Mouse (Mus musculus): ENCODE results near the gene Etfbkmt. TPM values are rescaled to one million over a fixed set of nuclear protein-coding genes. Genes with fewer than 3 reads are reported as not detected.
"Not testable (repeated sequence)": the region's sequence is repeated elsewhere in the genome, so short reads cannot be mapped to it uniquely, and the experiment has no call there.

Gene Etfbkmt
- polyA plus RNA-seq, 1 experiment from 2014 or later = 15.6 TPM

DNA sequence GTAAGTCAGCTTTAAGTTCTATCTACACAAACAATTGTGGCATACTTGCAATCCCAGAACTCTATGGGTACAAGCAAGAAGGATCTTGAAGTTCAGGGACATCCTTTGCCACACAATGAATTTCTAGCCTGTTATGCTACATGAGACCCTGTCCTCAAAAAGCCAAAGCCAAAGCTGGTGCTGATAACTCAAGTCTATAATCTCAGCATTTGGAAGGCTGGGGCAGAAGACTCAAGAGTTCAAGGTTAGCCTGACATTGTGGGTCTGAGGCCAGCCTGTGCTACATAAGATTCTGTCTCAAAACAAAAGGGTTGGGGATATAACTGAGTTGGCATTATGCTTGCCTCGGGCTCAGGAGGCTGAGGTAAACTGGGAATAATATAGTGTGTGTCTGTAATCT lies 47.7 kb downstream of the Etfbkmt start:
- H3K4me3 ChIP-seq = peak overlapping the region; percentile 77
- H3K27me3 ChIP-seq (replicated peaks) = no peaks in the 10 kb centered on the region
- H3K9me3 ChIP-seq (replicated peaks) = peaks cover 8% of the 10 kb centered on the region
- peaks cover 31% of the 10 kb centered on the region for H3K36me3 ChIP-seq
- H3K27ac ChIP-seq (ENCODE audit: poor library complexity, severe bottlenecking) = no peak overlapping the region
- no peak overlapping the region for H3K9ac ChIP-seq
- peak overlapping the region; percentile 54 for H3K4me2 ChIP-seq
- WGBS = 62% methylated on average over 1 of the region's 1 CpGs
- peaks cover 12% of the 10 kb centered on the region for H3K4me1 ChIP-seq (replicated peaks)
- ATAC-seq (ENCODE audit: insufficient number of reproducible peaks, low FRiP score) = no peak

DNA sequence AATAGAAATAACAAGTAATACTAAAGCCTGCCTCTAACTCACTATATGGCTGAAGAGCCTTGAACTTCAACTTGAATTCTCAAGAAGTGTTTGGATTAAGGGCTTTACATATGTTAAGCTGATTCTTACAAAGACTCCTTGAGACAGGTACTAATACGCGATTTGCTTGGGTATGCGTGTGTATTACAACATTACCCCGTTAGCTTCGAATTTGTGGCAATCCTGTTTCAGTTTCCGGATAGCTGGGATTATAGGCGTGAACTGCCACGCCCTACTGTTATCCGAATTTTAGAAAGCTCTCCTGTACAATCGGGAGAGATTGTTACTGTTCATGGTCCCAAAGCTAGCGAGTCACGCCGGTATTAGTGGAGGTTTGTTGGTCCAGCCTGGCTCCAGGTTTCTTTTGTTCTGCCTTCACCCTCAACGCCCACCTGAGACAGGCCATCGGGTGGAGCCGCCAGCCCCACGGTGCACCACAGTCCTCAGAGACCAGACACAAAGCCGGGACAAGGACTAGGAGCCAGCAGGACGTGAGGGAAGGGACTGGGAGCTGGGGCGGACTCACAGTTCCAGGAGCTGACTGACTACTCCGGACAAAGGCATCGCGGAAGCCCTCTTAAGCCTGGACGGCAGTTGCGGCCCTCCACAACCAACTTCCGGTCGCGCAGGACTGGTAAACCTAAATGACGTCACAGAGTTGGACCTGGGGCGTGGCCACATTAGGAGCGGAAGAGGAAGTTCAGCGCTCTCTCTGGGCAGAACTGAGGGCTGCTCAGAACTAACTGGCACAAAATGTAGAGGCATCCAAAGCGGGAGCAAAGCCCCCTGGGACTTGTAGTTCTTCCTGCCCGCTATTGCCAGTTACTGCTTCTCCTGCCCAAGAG lies 48.6 kb downstream of the Etfbkmt start, which contains the start of gene Amn1:
Gene Amn1 (minus strand): TSS at position 672 of the 884 bp plus-strand sequence.
- peaks cover 23% of the 10 kb centered on the region for H3K36me3 ChIP-seq
- peaks cover 12% of the 10 kb centered on the region for H3K4me1 ChIP-seq (replicated peaks)
- H3K9ac ChIP-seq = peak within 1 kb of the TSS; percentile 88
- H3K27me3 ChIP-seq (replicated peaks) = no peaks in the 10 kb centered on the region
- WGBS = under 1% methylated on average over 34 of the region's 34 CpGs
- peak within 1 kb of the TSS; percentile 77 for H3K4me3 ChIP-seq
- 0 out of 2 replicates have a peak, but pooled peaks cover 4% of the 10 kb centered on the region for H3K9me3 ChIP-seq (replicated peaks)
- peak within 1 kb of the TSS; percentile 69 for H3K4me2 ChIP-seq
- peak; percentile 99 for ATAC-seq (ENCODE audit: insufficient number of reproducible peaks, low FRiP score)
- peak within 1 kb of the TSS; percentile 90 for H3K27ac ChIP-seq (ENCODE audit: poor library complexity, severe bottlenecking)

DNA sequence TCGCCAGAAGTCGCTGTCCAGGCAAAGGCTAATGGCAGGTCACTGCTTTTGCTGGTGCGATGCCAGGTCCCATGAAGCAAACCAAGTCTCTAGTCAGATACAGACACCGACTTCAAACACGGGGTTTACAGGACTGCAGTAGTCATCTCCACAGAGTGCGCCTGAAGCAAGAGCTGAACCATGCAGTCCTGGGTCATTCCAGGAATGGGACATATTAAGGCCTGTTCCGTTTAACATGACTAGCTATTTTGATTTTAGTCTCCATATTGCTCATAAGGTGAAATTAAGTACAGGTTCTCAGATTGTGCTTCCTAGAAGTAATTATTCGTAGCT lies 49.2 kb downstream of the Etfbkmt start:
- H3K4me1 ChIP-seq (replicated peaks) = peaks cover 12% of the 10 kb centered on the region
- H3K4me2 ChIP-seq = peak overlapping the region; percentile 69
- peak; percentile 31; the same call in 1 of the 2 replicates for ATAC-seq (ENCODE audit: insufficient number of reproducible peaks, low FRiP score)
- 0 out of 2 replicates have a peak overlapping the region, but pooled peaks have one; percentile 47 for H3K9ac ChIP-seq
- peak overlapping the region; percentile 77 for H3K4me3 ChIP-seq
- H3K36me3 ChIP-seq = peaks cover 17% of the 10 kb centered on the region
- WGBS = 37% methylated on average over 8 of the region's 8 CpGs
- H3K27ac ChIP-seq (ENCODE audit: poor library complexity, severe bottlenecking) = peak overlapping the region; percentile 66
- H3K27me3 ChIP-seq (replicated peaks) = no peaks in the 10 kb centered on the region
- 0 out of 2 replicates have a peak, but pooled peaks cover 4% of the 10 kb centered on the region for H3K9me3 ChIP-seq (replicated peaks)

DNA sequence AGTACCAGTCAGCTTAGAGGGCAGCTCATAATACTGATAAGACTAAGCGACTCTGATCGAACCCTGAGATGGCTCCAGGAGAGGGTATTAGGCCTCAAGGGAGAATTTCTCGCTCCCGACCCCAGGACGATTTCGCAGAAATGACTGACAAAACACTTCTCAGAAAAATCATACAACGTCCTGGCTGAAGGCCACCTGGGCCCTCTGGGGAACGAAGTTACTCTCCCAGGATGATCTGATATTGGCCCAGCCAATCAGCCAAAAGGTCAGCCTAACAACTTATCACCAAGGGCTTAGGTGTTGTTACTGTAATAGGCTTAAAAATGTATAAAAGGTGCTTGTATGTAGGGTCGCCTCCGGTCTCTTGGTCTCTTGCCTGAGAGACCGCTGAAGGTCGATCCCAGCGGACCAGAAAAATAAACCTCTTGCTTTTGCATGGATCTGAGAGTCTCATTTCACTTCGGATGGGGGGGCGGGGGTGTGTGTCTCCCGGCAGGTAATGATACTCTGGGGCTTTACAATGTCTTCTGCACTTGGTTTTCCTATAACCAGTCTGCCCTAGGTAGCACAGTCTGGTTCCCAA lies 49.8 kb downstream of the Etfbkmt start:
- Histone ChIP-seq H3K36me3 (peaks cover 11% of the 10 kb centered on the region), H3K4me3 (no peak overlapping the region), H3K4me1 (replicated peaks) (peaks cover 12% of the 10 kb centered on the region), H3K27me3 (replicated peaks) (no peaks in the 10 kb centered on the region), H3K9me3 (replicated peaks) (0 out of 2 replicates have a peak, but pooled peaks cover 4% of the 10 kb centered on the region), H3K27ac (ENCODE audit: poor library complexity, severe bottlenecking) (no peak overlapping the region), H3K9ac (no peak overlapping the region), H3K4me2 (no peak overlapping the region; the same call in 1 of the 2 replicates)
- WGBS = 92% methylated on average over 16 of the region's 16 CpGs
- no peak for ATAC-seq (ENCODE audit: insufficient number of reproducible peaks, low FRiP score)

DNA sequence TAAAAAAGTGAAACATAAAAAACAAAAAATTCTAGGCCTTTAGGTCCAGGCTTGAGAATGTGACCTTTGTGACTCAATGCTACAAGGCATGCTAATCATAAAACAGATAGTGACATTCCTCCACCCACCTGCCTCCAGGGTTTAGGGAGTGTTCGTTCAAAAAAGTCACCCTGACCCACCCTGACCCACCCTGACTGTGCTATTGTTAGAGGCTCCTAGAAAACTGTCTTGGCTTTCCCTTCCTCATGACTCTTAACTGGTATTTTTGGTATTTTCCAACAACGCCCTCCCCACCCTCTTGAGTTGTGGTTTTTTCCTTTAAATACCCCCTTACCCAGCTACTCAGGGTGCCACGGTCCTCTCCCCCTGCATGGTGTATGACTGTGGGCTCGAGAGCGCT lies 52.3 kb downstream of the Etfbkmt start:
- H3K4me2 ChIP-seq; H3K9me3 ChIP-seq (replicated peaks); ATAC-seq (ENCODE audit: insufficient number of reproducible peaks, low FRiP score); H3K4me1 ChIP-seq (replicated peaks); H3K27me3 ChIP-seq (replicated peaks); H3K4me3 ChIP-seq; H3K27ac ChIP-seq (ENCODE audit: poor library complexity, severe bottlenecking); H3K9ac ChIP-seq; H3K36me3 ChIP-seq: not testable (repeated sequence)
- WGBS = 84% methylated on average over 5 of the region's 5 CpGs

DNA sequence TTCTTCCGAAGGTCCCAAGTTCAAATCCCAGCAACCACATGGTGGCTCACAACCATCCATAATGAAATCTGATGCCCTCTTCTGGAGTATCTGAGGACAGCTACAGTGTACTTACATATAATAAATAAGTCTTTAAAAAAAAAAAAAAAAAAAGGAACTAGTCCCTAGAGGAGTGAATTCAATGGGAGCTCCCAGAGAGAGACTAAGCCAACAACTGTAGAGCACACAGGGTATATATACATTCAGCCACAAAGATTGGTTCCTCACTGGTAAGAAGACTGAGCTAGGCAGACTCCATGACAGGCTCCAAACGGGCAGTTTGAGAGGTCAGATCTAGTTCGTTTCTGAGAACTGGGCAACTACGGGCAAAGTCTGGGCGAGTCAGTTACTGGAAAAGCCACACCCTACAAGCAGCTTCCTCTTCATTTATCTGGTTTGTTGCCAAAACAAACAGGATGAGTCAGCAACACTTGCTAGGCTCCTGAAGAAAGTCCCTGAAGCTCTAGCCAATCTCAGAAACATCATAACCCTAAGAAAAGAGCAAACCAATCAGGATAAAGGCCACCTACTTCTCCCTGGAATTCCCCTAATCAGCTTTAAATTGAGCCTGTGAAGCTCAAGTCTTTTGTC lies 53.7 kb downstream of the Etfbkmt start:
- H3K4me3 ChIP-seq = no peak overlapping the region
- no peaks in the 10 kb centered on the region for H3K36me3 ChIP-seq
- no peak overlapping the region for H3K9ac ChIP-seq
- H3K4me1 ChIP-seq (replicated peaks) = no peaks in the 10 kb centered on the region
- 0 out of 2 replicates have a peak, but pooled peaks cover 4% of the 10 kb centered on the region for H3K9me3 ChIP-seq (replicated peaks)
- WGBS = 53% methylated on average over 5 of the region's 5 CpGs
- ATAC-seq (ENCODE audit: insufficient number of reproducible peaks, low FRiP score) = peak; percentile 86
- peak overlapping the region; percentile 47; the same call in 1 of the 2 replicates for H3K27ac ChIP-seq (ENCODE audit: poor library complexity, severe bottlenecking)
- H3K27me3 ChIP-seq (replicated peaks) = no peaks in the 10 kb centered on the region
- H3K4me2 ChIP-seq = no peak overlapping the region

DNA sequence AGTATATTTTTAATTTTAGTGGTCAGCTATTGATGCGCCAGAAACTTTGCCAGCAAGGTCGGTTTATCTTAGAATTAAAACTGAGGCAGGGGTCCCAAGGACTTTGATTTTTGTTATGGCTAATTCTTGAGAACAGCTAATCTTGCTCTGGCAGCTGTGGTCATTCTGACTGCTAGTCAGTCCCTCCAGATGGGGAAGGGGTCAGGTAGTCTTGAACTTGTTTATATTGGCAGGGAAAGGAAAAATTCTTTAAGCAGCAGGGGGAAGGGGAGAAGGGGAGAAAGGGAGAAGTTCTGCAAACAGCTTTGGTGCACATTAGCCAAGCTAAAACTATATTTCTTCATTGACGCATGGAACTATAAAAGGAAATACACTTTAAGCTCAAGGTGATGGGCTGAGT lies 57.5 kb downstream of the Etfbkmt start:
- Histone ChIP-seq H3K27me3 (replicated peaks) (no peaks in the 10 kb centered on the region), H3K36me3 (no peaks in the 10 kb centered on the region), H3K4me1 (replicated peaks) (no peaks in the 10 kb centered on the region), H3K27ac (ENCODE audit: poor library complexity, severe bottlenecking) (no peak overlapping the region), H3K4me2 (no peak overlapping the region), H3K4me3 (no peak overlapping the region), H3K9ac (no peak overlapping the region), H3K9me3 (replicated peaks) (0 out of 2 replicates have a peak, but pooled peaks cover 3% of the 10 kb centered on the region)
- no peak for ATAC-seq (ENCODE audit: insufficient number of reproducible peaks, low FRiP score)
- WGBS = 63% methylated on average over 3 of the region's 3 CpGs

DNA sequence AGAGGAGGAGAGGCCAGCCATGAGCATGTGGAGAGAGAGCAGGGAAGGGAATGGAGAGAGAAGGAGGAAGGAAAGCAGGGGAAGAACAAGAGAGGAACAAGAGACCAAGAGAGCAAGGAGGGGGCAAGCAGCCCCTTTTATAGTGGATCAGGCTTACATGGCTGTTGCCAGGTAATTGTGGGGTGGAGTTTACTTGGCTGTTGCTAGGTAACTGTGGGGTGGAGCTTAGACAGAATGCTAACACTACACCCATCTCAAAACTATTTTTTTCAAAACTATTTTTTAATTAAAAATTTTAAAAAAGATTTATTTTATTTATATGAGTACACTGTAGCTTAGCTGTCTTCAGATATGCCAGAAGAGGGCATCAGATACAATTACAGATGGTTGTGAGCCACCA lies 58.9 kb downstream of the Etfbkmt start:
- H3K36me3 ChIP-seq = no peaks in the 10 kb centered on the region
- H3K9ac ChIP-seq = no peak overlapping the region
- ATAC-seq (ENCODE audit: insufficient number of reproducible peaks, low FRiP score) = no peak
- no peaks in the 10 kb centered on the region for H3K9me3 ChIP-seq (replicated peaks)
- H3K4me2 ChIP-seq = no peak overlapping the region
- H3K4me1 ChIP-seq (replicated peaks) = no peaks in the 10 kb centered on the region
- H3K4me3 ChIP-seq = no peak overlapping the region
- H3K27ac ChIP-seq (ENCODE audit: poor library complexity, severe bottlenecking) = no peak overlapping the region
- H3K27me3 ChIP-seq (replicated peaks) = no peaks in the 10 kb centered on the region

Other genes starting within 250 kb of the Etfbkmt start
- 18.0 and 18.3 TPM in 2 replicates for gene Caprin2, start 243.6 kb upstream of the Etfbkmt start, polyA plus RNA-seq (2016; fragmentation: Nextera tagmentation; extraction: Ambion mirVana)
- 90.9 and 95.6 TPM in 2 replicates for gene Sinhcaf, start 193.4 kb upstream of the Etfbkmt start, polyA plus RNA-seq (2016; fragmentation: Nextera tagmentation; extraction: Ambion mirVana)
- gene Dennd5b, start 38.2 kb upstream of the Etfbkmt start, polyA plus RNA-seq (2016; fragmentation: Nextera tagmentation; extraction: Ambion mirVana) = 10.3 and 10.9 TPM in 2 replicates
- gene Gm10203, start 9.7 kb upstream of the Etfbkmt start, polyA plus RNA-seq (2016; fragmentation: Nextera tagmentation; extraction: Ambion mirVana) = not detected in 2 replicates
- 21.2 and 27.4 TPM in 2 replicates for gene Amn1, start 48.9 kb downstream of the Etfbkmt start, polyA plus RNA-seq (2016; fragmentation: Nextera tagmentation; extraction: Ambion mirVana)
- 30.6 and 33.3 TPM in 2 replicates for gene Resf1, start 169.6 kb downstream of the Etfbkmt start, polyA plus RNA-seq (2016; fragmentation: Nextera tagmentation; extraction: Ambion mirVana)